Mouse (Mus musculus): ENCODE data around the gene Exosc2.
"Not testable (repeated sequence)": the region's sequence is repeated elsewhere in the genome, so short reads cannot be mapped to it uniquely, and the experiment has no call there.

Exosc2 gene

DNA sequence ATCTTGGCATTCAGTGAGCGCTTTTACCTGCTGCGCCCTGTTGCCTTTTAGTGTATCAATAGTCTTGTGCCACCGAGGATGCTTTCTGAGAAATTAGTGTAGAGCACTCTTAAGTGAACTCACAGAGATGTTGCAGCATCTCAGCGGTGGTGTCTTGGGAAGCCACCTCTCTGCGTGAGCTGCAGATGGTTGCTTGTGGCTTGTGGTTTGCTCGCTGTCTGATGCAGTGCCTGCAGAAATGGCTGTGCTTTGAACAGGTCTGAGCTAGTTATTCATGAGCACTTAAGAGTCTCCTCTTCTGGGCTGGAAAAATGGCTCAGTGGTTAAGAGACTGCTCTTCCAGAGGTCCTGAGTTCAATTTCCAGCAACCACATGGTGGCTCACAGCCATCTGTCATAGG is 8.1 kb downstream of the Exosc2 start:
- DNase-seq: no peak

GRCm38 (mm10) chr2:31681051-31681707 is 10.7 kb downstream of the Exosc2 start:
- DNase-seq: not testable (repeated sequence)

GRCm38 (mm10) chr2:31681731-31682235 is 11.3 kb downstream of the Exosc2 start:
- DNase-seq: no peak

DNA sequence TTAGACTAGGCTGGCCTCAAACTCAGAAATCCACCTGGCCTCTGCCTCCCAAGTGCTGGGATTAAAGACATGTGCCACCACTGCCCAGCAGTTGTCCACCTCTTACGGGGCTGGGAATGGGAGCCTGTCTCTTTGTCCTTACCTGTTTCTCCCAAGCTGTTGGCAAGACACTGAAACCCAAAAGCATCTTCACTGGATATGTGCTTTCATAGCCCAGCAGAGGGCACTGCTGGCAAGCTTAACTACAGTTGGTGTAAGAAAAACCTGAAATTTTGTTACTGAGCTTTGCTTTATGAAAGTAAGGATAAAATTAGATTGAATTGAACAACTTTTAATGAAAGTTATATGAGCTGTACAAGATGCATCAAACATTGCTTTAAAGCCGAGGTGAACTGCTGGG is 13.2 kb downstream of the Exosc2 start:
- peak; percentile 28 for DNase-seq

DNA sequence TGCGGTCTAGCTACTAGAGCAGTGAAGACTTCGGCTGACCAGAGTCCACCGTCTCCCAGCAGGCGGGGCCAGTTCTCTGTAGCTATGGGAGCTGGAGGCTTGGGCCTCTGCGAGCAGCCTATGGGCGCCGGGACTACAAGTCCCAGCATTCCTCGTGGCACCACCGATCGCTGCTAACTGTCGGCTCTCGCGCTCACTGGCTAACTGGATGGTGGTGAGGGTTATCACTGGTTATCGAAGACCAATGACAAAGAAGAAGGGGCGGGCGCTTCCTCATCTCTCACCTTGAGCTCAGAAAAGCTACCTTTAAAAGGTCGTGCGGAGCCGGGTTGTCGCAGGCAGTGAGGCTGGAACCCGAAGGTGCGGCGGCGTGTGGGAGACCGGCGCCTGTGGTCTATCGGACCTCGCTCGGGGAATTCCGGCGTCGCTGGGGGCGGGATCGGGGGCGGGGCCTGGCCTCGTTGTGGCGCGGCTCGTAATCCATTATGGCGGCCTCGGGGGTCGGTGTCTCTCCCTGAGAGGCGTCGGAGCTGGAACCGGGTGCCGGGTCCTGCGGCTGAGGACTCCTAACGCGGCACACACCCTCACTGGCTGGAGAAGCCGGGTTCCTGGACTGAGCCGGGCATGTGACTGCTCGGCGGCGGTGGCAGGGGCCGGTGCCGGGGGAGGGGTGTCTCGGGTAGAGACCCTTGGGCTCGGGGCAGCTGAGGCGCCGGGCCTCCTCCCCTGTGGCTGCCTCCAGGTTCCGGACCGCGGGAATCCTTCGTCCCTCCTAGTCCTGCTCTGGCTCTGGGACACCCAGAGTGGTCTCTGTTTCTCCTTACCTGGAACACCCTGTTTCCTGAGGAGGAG is 17.8 kb downstream of the Exosc2 start, which contains the start of gene Abl1:
Gene Abl1 (plus strand): TSS at position 303 of the 852 bp plus-strand sequence.
- peak; percentile 98 for DNase-seq

- no peak for DNase-seq
Measured at GRCm38 (mm10) chr2:31689045-31689444, 18.5 kb downstream of the Exosc2 start.

- no peak for DNase-seq
Measured at GRCm38 (mm10) chr2:31690063-31690462, 19.5 kb downstream of the Exosc2 start.

GRCm38 (mm10) chr2:31698209-31698608 is 27.7 kb downstream of the Exosc2 start:
- DNase-seq: no peak

GRCm38 (mm10) chr2:31700545-31701446 is 30.3 kb downstream of the Exosc2 start:
- no peak for DNase-seq

DNA sequence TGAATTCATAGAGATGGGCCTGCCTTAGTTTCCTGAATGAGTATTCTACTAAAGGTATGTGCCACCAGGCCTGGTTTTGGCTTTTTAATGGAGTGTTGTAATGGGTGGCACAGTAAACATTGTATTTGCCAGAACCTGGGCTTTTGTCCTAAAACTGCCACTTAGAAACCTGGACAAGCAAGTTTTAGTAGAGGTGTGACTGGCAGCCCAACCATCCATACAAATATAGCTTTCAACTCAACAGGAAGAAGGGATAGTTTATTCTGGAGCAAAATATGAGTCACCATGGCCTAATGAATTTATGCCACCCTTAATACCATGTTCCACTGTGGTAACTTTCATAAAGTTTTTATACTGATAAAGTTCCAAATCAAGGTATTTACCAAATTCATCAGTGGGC is 32.7 kb downstream of the Exosc2 start:
- no peak for DNase-seq

GRCm38 (mm10) chr2:31705914-31706313 is 35.4 kb downstream of the Exosc2 start:
- no peak for DNase-seq

DNA sequence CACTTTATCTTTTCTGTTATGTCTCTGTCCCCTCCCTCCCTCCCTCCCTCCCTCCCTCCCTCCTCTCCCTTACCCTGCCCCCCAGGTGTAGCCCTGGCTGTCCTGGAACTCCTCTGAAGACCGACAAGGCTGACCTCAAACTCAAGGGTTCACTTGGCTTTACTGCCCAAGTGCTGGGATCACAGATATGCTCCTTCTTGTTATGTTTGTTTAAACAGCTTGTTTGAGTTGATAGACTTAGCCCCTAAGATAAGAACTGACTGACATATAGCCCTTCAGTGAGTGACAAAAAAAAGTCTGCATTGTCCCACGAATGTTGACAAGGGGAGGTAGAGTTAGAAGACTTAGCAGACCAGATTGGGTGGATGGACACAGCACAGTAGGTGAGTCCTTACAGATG is 36.0 kb downstream of the Exosc2 start:
- no peak for DNase-seq

DNA sequence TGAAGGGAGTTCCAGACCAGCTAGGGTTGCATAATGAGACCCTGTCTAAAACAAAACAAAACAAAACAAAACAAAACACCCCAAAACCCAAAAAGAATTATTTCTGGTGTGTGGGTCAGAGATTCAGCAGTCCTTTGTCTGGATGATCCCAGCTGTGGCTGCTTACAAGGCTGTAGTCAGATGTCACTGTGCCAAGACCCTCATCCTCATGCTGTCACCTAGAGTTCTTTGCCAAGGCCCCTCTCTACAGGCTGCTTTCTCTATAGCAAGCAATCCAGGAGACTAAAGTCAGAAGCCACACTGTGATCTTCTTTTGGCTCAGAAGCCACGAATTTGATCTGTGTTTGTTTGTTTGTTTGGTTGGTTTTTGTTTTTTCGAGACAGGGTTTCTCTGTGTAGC is 42.2 kb downstream of the Exosc2 start:
- no peak for DNase-seq

- no peak for DNase-seq
Measured at GRCm38 (mm10) chr2:31713813-31714212, 43.3 kb downstream of the Exosc2 start.

DNA sequence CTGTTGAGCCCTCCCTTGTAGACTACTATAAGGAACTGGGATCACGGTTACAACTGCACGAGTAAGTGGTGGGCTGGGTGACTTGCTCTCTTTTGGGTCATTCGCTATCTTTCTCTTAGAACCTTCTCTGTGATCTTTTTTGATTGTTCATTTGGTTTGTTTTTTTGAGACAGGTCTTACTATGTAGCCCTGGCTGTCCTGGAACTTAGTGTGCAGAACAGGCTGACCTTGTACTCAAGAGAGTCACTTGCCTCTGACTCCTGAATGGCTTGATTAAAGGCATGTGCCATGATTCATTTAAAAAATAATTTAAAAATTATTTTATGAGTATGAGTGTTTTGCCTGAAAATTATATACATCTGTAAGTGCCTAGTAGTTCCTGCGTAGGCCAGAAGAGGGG is 44.3 kb downstream of the Exosc2 start:
- no peak for DNase-seq

GRCm38 (mm10) chr2:31715985-31716384 is 45.5 kb downstream of the Exosc2 start:
- DNase-seq: peak; percentile 58

DNA sequence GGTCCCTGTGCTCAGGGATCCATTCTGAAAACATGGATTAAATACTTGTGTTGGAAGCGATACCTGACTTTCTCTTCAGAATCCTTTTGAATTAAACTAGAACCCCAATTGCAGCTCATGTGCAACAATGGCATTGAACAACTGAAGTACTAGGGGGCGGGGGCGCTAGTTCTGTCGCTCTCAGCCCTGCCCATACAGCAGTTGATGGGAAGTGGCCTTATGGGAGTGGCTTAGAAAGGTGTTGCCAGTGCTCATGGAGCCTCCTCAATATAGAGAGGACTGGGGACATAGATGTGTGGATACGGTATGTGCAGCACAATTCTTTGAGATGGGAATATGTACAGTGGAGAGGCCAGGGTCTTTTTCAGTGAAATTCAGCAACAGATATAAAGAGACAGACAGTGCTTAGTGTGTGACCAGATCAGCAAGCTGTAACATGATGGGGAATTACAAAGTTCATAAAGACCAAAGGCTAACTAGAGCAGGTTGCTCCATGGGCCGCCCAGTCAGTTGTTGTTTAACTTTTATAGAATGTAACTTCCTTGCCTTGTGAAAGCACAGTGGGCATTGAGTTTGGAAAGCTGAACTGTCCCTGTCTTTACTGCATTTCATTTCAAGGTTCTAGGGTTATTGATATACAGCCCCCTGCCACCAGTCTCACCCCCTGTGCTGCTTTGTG is 48.8 kb downstream of the Exosc2 start:
- DNase-seq: no peak

- no peak for DNase-seq
Measured at GRCm38 (mm10) chr2:31719944-31720343, 49.4 kb downstream of the Exosc2 start.

GRCm38 (mm10) chr2:31720783-31721182 is 50.3 kb downstream of the Exosc2 start:
- no peak for DNase-seq

GRCm38 (mm10) chr2:31724730-31725490 is 54.4 kb downstream of the Exosc2 start:
- no peak for DNase-seq

GRCm38 (mm10) chr2:31727576-31728277 is 57.2 kb downstream of the Exosc2 start:
- peak; percentile 22 for DNase-seq

Data from layer of hippocampus, adult 9-11 months (tissue).